Mouse (Mus musculus): ENCODE data around the gene Lrrc20.

DNA sequence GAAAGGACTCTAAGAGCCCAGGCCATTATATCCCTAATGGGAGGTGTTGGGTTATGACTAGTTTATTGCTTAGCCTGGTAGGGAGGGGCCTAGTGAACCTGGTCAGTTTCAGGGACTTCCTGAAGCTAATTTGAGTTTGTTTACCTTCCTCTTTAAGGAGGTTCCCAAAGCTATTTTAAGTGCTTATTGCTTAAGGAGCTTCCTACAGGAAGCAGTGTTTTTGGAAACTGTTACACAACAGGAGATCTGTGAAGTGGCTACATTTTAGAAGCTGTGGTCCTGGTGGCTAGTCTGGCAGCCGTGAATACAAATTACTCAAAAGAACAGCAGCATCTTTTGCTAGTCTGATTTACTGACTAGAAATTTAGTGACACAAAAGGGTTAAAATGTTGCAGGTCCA lies 1.3 kb upstream of the Lrrc20 start:
- TF ChIP-seq CTCF (IDR thresholded peaks at IDR 0.05; ENCODE audit: borderline replicate concordance, control insufficient read depth, extremely low read depth, insufficient read depth, low read length, poor library complexity) = no peak
- no peak for TF ChIP-seq POLR2A (IDR thresholded peaks at IDR 0.05; ENCODE audit: control insufficient read depth, extremely low read depth, insufficient read depth, low read length, poor library complexity)
